Mouse (Mus musculus): ENCODE measurements around the gene Ren1.

Gene Ren1

DNA sequence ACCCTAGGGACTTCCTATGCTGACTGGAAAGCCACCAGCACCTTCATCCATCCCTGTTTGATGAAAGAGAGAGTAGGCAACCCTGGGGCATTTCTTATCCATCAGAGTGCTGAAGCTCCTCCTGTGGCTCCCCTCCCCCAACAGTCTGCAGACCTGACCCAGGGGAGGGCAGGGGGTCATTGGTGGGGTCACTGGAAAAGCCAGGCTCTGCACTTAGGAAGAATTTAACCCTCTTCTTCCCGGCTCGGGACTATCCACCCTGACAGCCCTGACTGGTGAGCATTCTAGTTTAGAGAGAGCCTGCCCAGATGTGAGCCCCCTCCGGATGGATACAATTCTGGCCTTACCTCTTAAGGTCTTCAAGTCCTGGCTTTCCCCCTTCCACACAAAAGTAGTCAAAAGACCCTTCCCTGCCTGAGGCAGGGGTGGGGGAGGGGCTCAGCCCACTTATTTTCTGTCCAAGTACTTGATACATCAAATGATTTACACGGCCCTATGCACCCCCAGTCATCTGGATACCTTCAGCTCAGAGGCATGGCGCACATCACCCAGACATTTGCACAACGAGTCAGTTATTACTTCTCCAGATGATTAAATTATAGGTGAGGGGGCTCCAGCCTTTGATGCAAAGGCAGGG lies 58.7 kb downstream of the Ren1 start:
- DNase-seq (ENCODE audit: low spot score in 2 of 2) = no peak

- no peak for DNase-seq (ENCODE audit: low spot score in 2 of 2)
Measured at GRCm38 (mm10) chr1:133409786-133410185, 59.5 kb downstream of the Ren1 start.
